Mouse (Mus musculus): ENCODE data around the gene Olfr1009. TPM values are rescaled to one million over a fixed set of nuclear protein-coding genes. Genes with fewer than 3 reads are reported as not detected.
"Not testable (repeated sequence)": the region's sequence is repeated elsewhere in the genome, so short reads cannot be mapped to it uniquely, and the experiment has no call there.

Gene Olfr1009
- polyA plus RNA-seq (2012; rRNA removed): not detected in 2 replicates

GRCm38 (mm10) chr2:85715119-85715518, at the start of gene Olfr1009:
Olfr1009 (plus strand) TSS chr2:85715419.
- Histone ChIP-seq H3K4me3 (ENCODE audit: insufficient read depth, low read length) (no peak within 1 kb of the TSS), H3K27ac (ENCODE audit: insufficient read depth, low read length) (no peak within 1 kb of the TSS), H3K4me1 (ENCODE audit: control insufficient read depth, insufficient read depth, low read length) (no peaks in the 10 kb centered on the region)
- TF ChIP-seq CTCF (IDR thresholded peaks at IDR 0.05; ENCODE audit: extremely low read depth, insufficient read depth, low read length) (no peak), POLR2A (IDR thresholded peaks at IDR 0.05; ENCODE audit: extremely low read depth, insufficient read depth, low read length) (no peak)

GRCm38 (mm10) chr2:85678667-85679066, 36.6 kb upstream of the Olfr1009 start, which contains the start of gene Olfr1006:
Olfr1006 (minus strand) TSS chr2:85678767.
- Histone ChIP-seq H3K27ac (ENCODE audit: insufficient read depth, low read length) (no peak within 1 kb of the TSS), H3K4me1 (ENCODE audit: control insufficient read depth, insufficient read depth, low read length) (no peaks in the 10 kb centered on the region), H3K4me3 (ENCODE audit: insufficient read depth, low read length) (no peak within 1 kb of the TSS)
- no peak for TF ChIP-seq CTCF (IDR thresholded peaks at IDR 0.05; ENCODE audit: extremely low read depth, insufficient read depth, low read length)

GRCm38 (mm10) chr2:85689131-85689530, 26.1 kb upstream of the Olfr1009 start, which contains the start of gene Olfr1008:
Olfr1008 (plus strand) TSS chr2:85689431.
- H3K4me3 ChIP-seq (ENCODE audit: insufficient read depth, low read length): no peak within 1 kb of the TSS
- H3K27ac ChIP-seq (ENCODE audit: insufficient read depth, low read length): no peak within 1 kb of the TSS
- TF ChIP-seq CTCF (IDR thresholded peaks at IDR 0.05; ENCODE audit: extremely low read depth, insufficient read depth, low read length): no peak
- TF ChIP-seq POLR2A (IDR thresholded peaks at IDR 0.05; ENCODE audit: extremely low read depth, insufficient read depth, low read length): no peak
- no peaks in the 10 kb centered on the region for H3K4me1 ChIP-seq (ENCODE audit: control insufficient read depth, insufficient read depth, low read length)

GRCm38 (mm10) chr2:85710680-85711079, 4.5 kb upstream of the Olfr1009 start:
- not testable (repeated sequence) for H3K4me3 ChIP-seq (ENCODE audit: insufficient read depth, low read length); H3K27ac ChIP-seq (ENCODE audit: insufficient read depth, low read length); H3K4me1 ChIP-seq (ENCODE audit: control insufficient read depth, insufficient read depth, low read length)

GRCm38 (mm10) chr2:85711159-85711558, 4.1 kb upstream of the Olfr1009 start:
- no peaks in the 10 kb centered on the region for H3K4me1 ChIP-seq (ENCODE audit: control insufficient read depth, insufficient read depth, low read length)

GRCm38 (mm10) chr2:85725793-85726192, 10.6 kb downstream of the Olfr1009 start:
- no peak overlapping the region for H3K4me3 ChIP-seq (ENCODE audit: insufficient read depth, low read length)
- H3K27ac ChIP-seq (ENCODE audit: insufficient read depth, low read length): no peak overlapping the region
- TF ChIP-seq CTCF (IDR thresholded peaks at IDR 0.05; ENCODE audit: extremely low read depth, insufficient read depth, low read length): peak; percentile 37; the same call in 1 of the 2 replicates
- TF ChIP-seq POLR2A (IDR thresholded peaks at IDR 0.05; ENCODE audit: extremely low read depth, insufficient read depth, low read length): no peak
- no peaks in the 10 kb centered on the region for H3K4me1 ChIP-seq (ENCODE audit: control insufficient read depth, insufficient read depth, low read length)

More at GRCm38 (mm10) chr2:85711159-85711558, 4.1 kb upstream of the Olfr1009 start:
- TF ChIP-seq POLR2A (IDR thresholded peaks at IDR 0.05; ENCODE audit: extremely low read depth, insufficient read depth, low read length): no peak
- no peak for TF ChIP-seq CTCF (IDR thresholded peaks at IDR 0.05; ENCODE audit: extremely low read depth, insufficient read depth, low read length)
- Histone ChIP-seq H3K4me3 (ENCODE audit: insufficient read depth, low read length) (no peak overlapping the region), H3K27ac (ENCODE audit: insufficient read depth, low read length) (no peak overlapping the region)

- no peaks in the 10 kb centered on the region for H3K4me1 ChIP-seq (ENCODE audit: control insufficient read depth, insufficient read depth, low read length)
- TF ChIP-seq CTCF (IDR thresholded peaks at IDR 0.05; ENCODE audit: extremely low read depth, insufficient read depth, low read length) (no peak), POLR2A (IDR thresholded peaks at IDR 0.05; ENCODE audit: extremely low read depth, insufficient read depth, low read length) (no peak)
- no peak overlapping the region for H3K4me3 ChIP-seq (ENCODE audit: insufficient read depth, low read length)
- H3K27ac ChIP-seq (ENCODE audit: insufficient read depth, low read length): no peak overlapping the region
Measured at GRCm38 (mm10) chr2:85753822-85754221, 38.6 kb downstream of the Olfr1009 start.

GRCm38 (mm10) chr2:85762666-85763065, 47.4 kb downstream of the Olfr1009 start, which contains the start of gene Olfr1012:
Olfr1012 (minus strand) TSS chr2:85762766.
- H3K4me1 ChIP-seq (ENCODE audit: control insufficient read depth, insufficient read depth, low read length): no peaks in the 10 kb centered on the region
- TF ChIP-seq POLR2A (IDR thresholded peaks at IDR 0.05; ENCODE audit: extremely low read depth, insufficient read depth, low read length) (no peak), CTCF (IDR thresholded peaks at IDR 0.05; ENCODE audit: extremely low read depth, insufficient read depth, low read length) (no peak)
- no peak within 1 kb of the TSS for H3K27ac ChIP-seq (ENCODE audit: insufficient read depth, low read length)
- no peak within 1 kb of the TSS for H3K4me3 ChIP-seq (ENCODE audit: insufficient read depth, low read length)

- Histone ChIP-seq H3K27ac (ENCODE audit: insufficient read depth, low read length) (no peak within 1 kb of the TSS), H3K4me3 (ENCODE audit: insufficient read depth, low read length) (no peak within 1 kb of the TSS), H3K4me1 (ENCODE audit: control insufficient read depth, insufficient read depth, low read length) (no peaks in the 10 kb centered on the region)
- TF ChIP-seq POLR2A (IDR thresholded peaks at IDR 0.05; ENCODE audit: extremely low read depth, insufficient read depth, low read length) (no peak), CTCF (IDR thresholded peaks at IDR 0.05; ENCODE audit: extremely low read depth, insufficient read depth, low read length) (no peak)
Measured at GRCm38 (mm10) chr2:85766798-85767197, 51.6 kb downstream of the Olfr1009 start, which contains the start of gene Olfr1013. Olfr1013 (plus strand) TSS chr2:85767098.

- no peak for TF ChIP-seq CTCF (IDR thresholded peaks at IDR 0.05; ENCODE audit: extremely low read depth, insufficient read depth, low read length)
- TF ChIP-seq POLR2A (IDR thresholded peaks at IDR 0.05; ENCODE audit: extremely low read depth, insufficient read depth, low read length): no peak
- H3K4me1 ChIP-seq (ENCODE audit: control insufficient read depth, insufficient read depth, low read length): no peaks in the 10 kb centered on the region
- no peak within 1 kb of the TSS for H3K4me3 ChIP-seq (ENCODE audit: insufficient read depth, low read length)
- H3K27ac ChIP-seq (ENCODE audit: insufficient read depth, low read length): no peak within 1 kb of the TSS
Measured at GRCm38 (mm10) chr2:85772413-85772812, 57.2 kb downstream of the Olfr1009 start, which contains the start of gene Olfr1014. Olfr1014 (plus strand) TSS chr2:85772713.

Other genes with a start within 250 kb of the Olfr1009 start
- gene 4833423E24Rik, start 196.4 kb upstream of the Olfr1009 start, polyA plus RNA-seq (2012; rRNA removed): 0.06 TPM in 1 of 2 replicates, not detected in the other
- gene Olfr996, start 136.2 kb upstream of the Olfr1009 start, polyA plus RNA-seq (2012; rRNA removed): not detected in 2 replicates
- gene Olfr998, start 126.5 kb upstream of the Olfr1009 start, polyA plus RNA-seq (2012; rRNA removed): not detected in 2 replicates
- gene Olfr1000, start 103.5 kb upstream of the Olfr1009 start, polyA plus RNA-seq (2012; rRNA removed): not detected in 2 replicates
- not detected in 2 replicates for gene Olfr1002, start 64.7 kb upstream of the Olfr1009 start, polyA plus RNA-seq (2012; rRNA removed)
- not detected in 2 replicates for gene Olfr154, start 51.0 kb upstream of the Olfr1009 start, polyA plus RNA-seq (2012; rRNA removed)
- gene Olfr1006, start 36.7 kb upstream of the Olfr1009 start, polyA plus RNA-seq (2012; rRNA removed): not detected in 2 replicates
- not detected in 2 replicates for gene Olfr1008, start 26.0 kb upstream of the Olfr1009 start, polyA plus RNA-seq (2012; rRNA removed)
- gene Olfr1012, start 47.3 kb downstream of the Olfr1009 start, polyA plus RNA-seq (2012; rRNA removed): not detected in 2 replicates
- gene Olfr1013, start 51.7 kb downstream of the Olfr1009 start, polyA plus RNA-seq (2012; rRNA removed): not detected in 2 replicates
- gene Olfr1014, start 57.3 kb downstream of the Olfr1009 start, polyA plus RNA-seq (2012; rRNA removed): not detected in 2 replicates
- not detected in 2 replicates for gene Olfr1015, start 66.6 kb downstream of the Olfr1009 start, polyA plus RNA-seq (2012; rRNA removed)
- not detected in 2 replicates for gene Olfr1016, start 87.1 kb downstream of the Olfr1009 start, polyA plus RNA-seq (2012; rRNA removed)
- not detected in 2 replicates for gene Olfr1018, start 103.1 kb downstream of the Olfr1009 start, polyA plus RNA-seq (2012; rRNA removed)
- gene Olfr1019, start 130.1 kb downstream of the Olfr1009 start, polyA plus RNA-seq (2012; rRNA removed): not detected in 2 replicates
- not detected in 2 replicates for gene Olfr1020, start 131.6 kb downstream of the Olfr1009 start, polyA plus RNA-seq (2012; rRNA removed)
- gene Olfr1022, start 153.2 kb downstream of the Olfr1009 start, polyA plus RNA-seq (2012; rRNA removed): not detected in 2 replicates
- gene Olfr1023, start 170.2 kb downstream of the Olfr1009 start, polyA plus RNA-seq (2012; rRNA removed): not detected in 2 replicates
- gene Olfr1024, start 189.6 kb downstream of the Olfr1009 start, polyA plus RNA-seq (2012; rRNA removed): not detected in 2 replicates
- gene Olfr1025-ps1, start 199.8 kb downstream of the Olfr1009 start, polyA plus RNA-seq (2012; rRNA removed): not detected in 2 replicates
- gene Olfr1026, start 206.1 kb downstream of the Olfr1009 start, polyA plus RNA-seq (2012; rRNA removed): not detected in 2 replicates
- gene Olfr1028, start 235.0 kb downstream of the Olfr1009 start, polyA plus RNA-seq (2012; rRNA removed): not detected in 2 replicates